Mouse (Mus musculus) neutrophil, adult 5-6 weeks (primary cell): ENCODE measurements around the gene Olfr720. TPM values are rescaled to one million over a fixed set of nuclear protein-coding genes. Genes with fewer than 3 reads are reported as not detected.

Experiments used
- ATAC-seq: fragments of 151-379, 151-347 bp; 2 replicates; pipeline ENCODE4 v1.8.0; 2017; ENCODE audit warnings: mild to moderate bottlenecking, moderate TSS enrichment; ENCODE audit not compliant: insufficient number of reproducible peaks, poor library complexity, low FRiP score, severe bottlenecking; ENCODE audit errors: extremely low read depth
- total RNA-seq: library from RNA; stranded (forward); fragments of 200-1000 nt; gene quantifications from 2 replicates; pipeline ENCODE4 v1.2.3, GENCODE M21; 2017

The Olfr720 gene
- total RNA-seq, result not detected in 2 replicates

DNA sequence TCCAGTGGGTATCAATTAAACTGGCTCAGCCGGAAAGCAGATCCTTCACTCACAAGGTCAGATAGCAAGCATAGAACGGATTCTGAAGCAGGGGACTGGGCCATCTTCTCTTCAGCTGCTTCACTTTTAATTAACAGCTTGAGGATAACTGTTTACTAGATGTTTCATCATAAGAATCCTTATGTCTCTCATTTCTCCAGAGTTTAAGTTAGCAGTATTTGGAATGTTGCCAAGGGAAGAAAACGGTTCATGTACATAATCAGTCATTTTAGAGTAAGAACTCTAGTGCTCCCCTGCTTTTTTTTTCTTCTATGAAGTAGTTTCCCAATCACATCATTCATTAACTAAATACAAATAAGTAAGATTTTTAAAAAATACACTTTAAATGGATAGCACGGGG lies at the start of gene Olfr720:
Gene Olfr720, minus strand, starts transcription at position 101 of the 400 bp plus-strand sequence.
- ATAC-seq, result no peak

Other genes starting within 250 kb of the Olfr720 start
- gene Atxn7, start 225.4 kb downstream of the Olfr720 start, total RNA-seq, result 58.4 and 58.7 TPM in 2 replicates
- gene Thoc7, start 225.0 kb downstream of the Olfr720 start, total RNA-seq, result 78.8 and 87.5 TPM in 2 replicates
- 108 and 128 TPM in 2 replicates for gene Psmd6, start 65.9 kb downstream of the Olfr720 start, total RNA-seq
- gene Olfr31, start 136.0 kb upstream of the Olfr720 start, total RNA-seq, result not detected in 2 replicates
- gene Il3ra, start 159.4 kb upstream of the Olfr720 start, total RNA-seq, result 2.1 and 12.4 TPM in 2 replicates
- not detected in 2 replicates for gene Olfr721-ps1, start 214.5 kb upstream of the Olfr720 start, total RNA-seq